Comparison of ENCODE assay signal across 23 mouse cellular contexts in the genomic region with DNA sequence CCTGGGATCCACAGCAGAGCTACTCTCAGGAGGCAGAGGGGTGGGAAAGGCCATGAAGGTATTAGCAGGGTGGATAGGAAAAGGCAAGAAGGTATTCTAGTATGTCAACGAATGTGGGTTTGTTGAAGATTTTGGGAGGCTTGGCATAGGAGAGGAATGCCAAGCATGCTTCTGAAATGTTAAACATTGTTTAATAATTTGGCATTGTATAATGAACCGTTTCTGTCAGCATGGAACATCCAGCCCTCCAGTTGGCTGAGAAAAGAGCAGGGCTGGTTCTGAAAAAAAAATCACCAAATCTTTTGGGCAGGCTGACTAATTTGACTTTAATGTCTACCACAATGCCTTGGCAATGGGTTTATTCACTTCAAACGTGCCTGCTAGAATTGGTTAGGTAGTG.
DNase-seq lines count a peak whose midpoint lies in the region; ATAC-seq and TF ChIP-seq lines count a peak whose summit lies in the region.
"Had no signal": no experiment of that assay in that cellular context is flagged by ENCODE, and none has a peak within 500 bp of the region (broad histone marks: within the 10 kb centered on the region; RNA-seq: fewer than 3 reads in every experiment).

No protein-coding gene starts in this region.

- no peak overlapping the region for H3K27ac ChIP-seq in heart, adult 2 months
- 0 out of 2 replicates have a peak overlapping the region, but pooled peaks have one; percentile 9 for H3K27ac ChIP-seq in layer of hippocampus, adult 2 months
- no peak overlapping the region for H3K27ac ChIP-seq in left cerebral cortex, adult 2 months

- intact Hi-C loops in heart, adult 2 months (cut with DNase I) = no loop called here
- intact Hi-C loops in left cerebral cortex, adult 2 months (cut with DNase I) = no loop called here

- in situ Hi-C loops in Patski (cut with MboI; ENCODE audit: low pct_unique_long_range_greater_than_20kb) = no loop called here

- H3K27me3 ChIP-seq in heart, adult 2 months (ENCODE audit: control insufficient read depth, insufficient read depth, low read length) = no peaks in the 10 kb centered on the region
- H3K27me3 ChIP-seq in Patski = no peaks in the 10 kb centered on the region
- H3K27me3 ChIP-seq: CH12.LX had no signal

- POLR2A ChIA-PET in Patski (lab: Charles Lee) = no interaction called here

- no peaks in the 10 kb centered on the region for H3K79me2 ChIP-seq in heart, adult 2 months (replicated peaks; ENCODE audit: control insufficient read depth, insufficient read depth, low read length)

- TF ChIP-seq POLR2A in heart, adult 2 months (IDR thresholded peaks at IDR 0.05; ENCODE audit: insufficient read depth, low read depth, low read length) = no peak

- no peaks in the 10 kb centered on the region for H3K36me3 ChIP-seq in heart, adult 2 months (ENCODE audit: control insufficient read depth, insufficient read depth, low read length)
- H3K36me3 ChIP-seq: G1E had no signal

- ATAC-seq in Patski = peak; percentile 75
- ATAC-seq: activated CD4-positive, CD25-positive, alpha-beta regulatory T cell, adult 4 months; CD4-positive, CD25-positive, alpha-beta regulatory T cell, adult 4 months had no signal

- no peak for TF ChIP-seq EP300 in heart, adult 2 months (IDR thresholded peaks at IDR 0.05; ENCODE audit: insufficient read depth, low read depth, low read length)

- H3K9ac ChIP-seq in heart, adult 2 months (ENCODE audit: low read depth, low read length) = no peak overlapping the region

- 51% methylated on average over 3 of the region's 3 CpGs for WGBS in heart, adult 2 months

- CTCF ChIA-PET in Patski (lab: Charles Lee) = no interaction called here

- no peak overlapping the region for H3K4me3 ChIP-seq in heart, adult 2 months
- H3K4me3 ChIP-seq in layer of hippocampus, adult 2 months = no peak overlapping the region
- no peak overlapping the region for H3K4me3 ChIP-seq in left cerebral cortex, adult 2 months

- H3K4me1 ChIP-seq in heart, adult 2 months (ENCODE audit: control insufficient read depth, insufficient read depth, low read length) = no peaks in the 10 kb centered on the region

- TF ChIP-seq CTCF in heart, adult 2 months (IDR thresholded peaks at IDR 0.05) = no peak
- TF ChIP-seq CTCF in layer of hippocampus, adult 2 months (conservative IDR thresholded peaks at IDR 0.05) = no peak
- no peak for TF ChIP-seq CTCF in Patski (IDR thresholded peaks at IDR 0.05)
- TF ChIP-seq CTCF in left cerebral cortex, adult 2 months (IDR thresholded peaks at IDR 0.05) = no peak

- peak; percentile 23 for DNase-seq in heart, adult 11 months
- DNase-seq in heart, adult 2 months = no peak
- DNase-seq in layer of hippocampus, adult 2 months (ENCODE audit: low spot score in 2 of 2) = no peak
- DNase-seq in layer of hippocampus, postnatal 36 days = no peak
- DNase-seq in Muller cell, postnatal 12 days (ENCODE audit: inconsistent ontology term) = peak; percentile 63
- DNase-seq in Patski (ENCODE audit: low read depth, low spot score) = no peak
- no peak for DNase-seq in left cerebral cortex, adult 2 months (ENCODE audit: extremely low spot score in 1 of 2, low spot score in 2 of 2)
- DNase-seq in urinary bladder, postnatal 14 days (ENCODE audit: low spot score) = no peak
- DNase-seq: adrenal gland, adult 2 months; adrenal gland, adult 8-10 months; adrenal gland, postnatal 10 days; adrenal gland, postnatal 14 days; adrenal gland, postnatal 25 days; adrenal gland, postnatal 36 days; B cell, adult 2 months; cerebellum, adult 11 months; cerebellum, adult 11-12 months; cerebellum, adult 18-20 months; cerebellum, adult 2 months had no signal

Comparison
In these comparisons a context has a peak if more than half of its experiments do, and no peak if none do; other contexts are left out.
1. DNase-seq: peak in heart, adult 11 months (single experiment) and Muller cell, postnatal 12 days (single experiment); none in heart, adult 2 months (0 of 2), layer of hippocampus, adult 2 months (0 of 2), layer of hippocampus, postnatal 36 days (0 of 2), Patski (single experiment), left cerebral cortex, adult 2 months (0 of 2) and urinary bladder, postnatal 14 days (single experiment).